Mouse (Mus musculus) C2C12 (cell line): ENCODE measurements around the gene 2310022B05Rik.

Source experiments
- CTCF ChIP-seq: IDR thresholded peaks from one replicate; pipeline ENCODE4 v1.5.1; 2011; ENCODE audit not compliant: control insufficient read depth, insufficient read depth, insufficient read length
- MAX ChIP-seq: IDR thresholded peaks from one replicate; pipeline ENCODE4 v1.6.1; 2011; ENCODE audit warnings: mild to moderate bottlenecking, control low read depth
- MYOD1 ChIP-seq: IDR thresholded peaks from one replicate; pipeline ENCODE4 v1.6.1; 2011; ENCODE audit warnings: low read depth; ENCODE audit not compliant: control insufficient read depth, insufficient read length
- MYOG ChIP-seq: IDR thresholded peaks from one replicate; pipeline ENCODE4 v1.6.1; 2011; ENCODE audit not compliant: control insufficient read depth, insufficient read length; ENCODE audit errors: extremely low read depth
- USF1 ChIP-seq: IDR thresholded peaks from one replicate; pipeline ENCODE4 v1.6.1; 2011; ENCODE audit warnings: low read depth, mild to moderate bottlenecking, control low read depth, moderate library complexity

DNA sequence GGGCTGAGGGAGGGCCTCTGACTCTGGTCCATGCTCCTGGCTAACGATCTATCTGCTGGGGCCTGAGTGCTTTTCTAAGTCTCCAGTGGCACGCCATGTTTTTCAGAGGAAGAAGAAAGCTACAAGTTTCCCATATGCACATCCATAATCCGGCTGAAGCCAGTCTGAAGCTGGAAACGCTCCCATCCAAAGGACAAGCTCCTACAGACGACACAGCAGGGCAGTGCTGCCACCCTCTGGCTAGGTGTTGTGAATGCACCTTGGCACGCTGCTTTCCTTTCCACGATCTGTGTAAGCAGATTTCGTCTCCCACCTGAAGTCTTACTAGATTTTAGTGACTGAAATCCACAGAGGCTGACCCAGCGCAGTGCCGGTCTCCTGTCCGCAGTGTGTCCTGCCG is 14.3 kb upstream of the 2310022B05Rik start:
- TF ChIP-seq CTCF (peak; percentile 84), USF1 (no peak), MAX (no peak), MYOD1 (no peak), MYOG (no peak)
